12 mouse cellular contexts compared by ENCODE assay signal in the genomic region with DNA sequence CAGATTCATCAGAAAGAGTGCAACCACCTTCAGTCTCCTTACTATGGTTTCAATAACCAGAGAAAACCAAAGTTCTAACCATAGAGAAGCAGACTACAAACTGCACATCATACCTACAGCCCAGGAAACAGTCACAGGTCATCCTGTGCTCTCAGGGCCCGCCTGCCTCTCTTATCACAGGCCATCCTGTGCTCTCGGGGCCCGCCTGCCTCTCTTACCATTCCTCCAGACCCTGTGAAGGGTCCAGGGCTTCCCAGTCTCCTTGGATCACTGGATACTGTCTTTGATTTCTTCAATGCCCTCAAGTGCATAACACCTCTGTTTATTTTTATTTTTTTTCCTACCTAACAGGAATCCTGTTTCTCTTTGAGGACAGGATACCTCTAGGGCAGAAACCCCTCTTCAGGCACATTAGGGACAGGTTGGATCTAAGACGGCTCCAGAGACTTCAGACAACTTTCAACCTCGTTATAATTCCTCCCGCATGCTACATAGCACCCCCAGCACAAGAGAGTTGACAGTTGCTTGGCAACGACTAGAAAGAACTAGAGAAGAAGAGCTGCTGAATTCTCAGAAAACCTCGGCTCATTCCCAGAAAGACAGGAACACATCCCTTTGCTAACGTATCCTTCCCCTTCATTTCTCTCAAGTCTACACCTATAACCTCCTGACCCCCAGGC.
DNase-seq lines count a peak whose midpoint lies in the region; ATAC-seq and TF ChIP-seq lines count a peak whose summit lies in the region.
"Had no signal": no experiment of that assay in that cellular context is flagged by ENCODE, and none has a peak within 500 bp of the region (broad histone marks: within the 10 kb centered on the region; RNA-seq: fewer than 3 reads in every experiment).

No protein-coding gene starts in this region.

- H3K27ac ChIP-seq in lung, postnatal 0 days (ENCODE audit: low read length) = no peak overlapping the region
- peak overlapping the region; percentile 3; the same call in 1 of the 2 replicates for H3K27ac ChIP-seq in left cerebral cortex, adult 2 months
- no peak overlapping the region for H3K27ac ChIP-seq in liver, postnatal 0 days (ENCODE audit: low read depth)
- H3K27ac ChIP-seq: embryonic facial prominence, embryonic 12.5 days; lung, embryonic 15.5 days had no signal

- H3K4me2 ChIP-seq in lung, postnatal 0 days (replicated peaks; ENCODE audit: low read depth, low read length) = no peak overlapping the region
- no peak overlapping the region for H3K4me2 ChIP-seq in liver, postnatal 0 days (ENCODE audit: low read depth, low read length)
- H3K4me2 ChIP-seq: embryonic facial prominence, embryonic 12.5 days; lung, embryonic 15.5 days had no signal

- TF ChIP-seq POLR2A in lung, adult 2 months (IDR thresholded peaks at IDR 0.05; ENCODE audit: borderline replicate concordance, extremely low read depth, low read depth, low read length) = no peak

- ATAC-seq in lung, postnatal 0 days = no peak
- ATAC-seq in frontal cortex, adult (ENCODE audit: low TSS enrichment) = peak; percentile 79; the same call in 1 of the 2 replicates
- no peak for ATAC-seq in liver, postnatal 0 days
- ATAC-seq: intestine, embryonic 16.5 days had no signal

- no peaks in the 10 kb centered on the region for H3K27me3 ChIP-seq in lung, postnatal 0 days (replicated peaks; ENCODE audit: insufficient read depth, low read length)
- H3K27me3 ChIP-seq in liver, postnatal 0 days (ENCODE audit: insufficient read depth, low read length) = no peaks in the 10 kb centered on the region
- H3K27me3 ChIP-seq: embryonic facial prominence, embryonic 12.5 days; lung, embryonic 15.5 days had no signal

- TF ChIP-seq CTCF in lung, postnatal 0 days (IDR thresholded peaks at IDR 0.05) = no peak
- TF ChIP-seq CTCF in lung, adult 2 months (IDR thresholded peaks at IDR 0.05; ENCODE audit: insufficient read depth, low read length) = no peak
- TF ChIP-seq CTCF in left cerebral cortex, adult 2 months (IDR thresholded peaks at IDR 0.05) = no peak
- no peak for TF ChIP-seq CTCF in liver, postnatal 0 days (IDR thresholded peaks at IDR 0.05; ENCODE audit: low read depth)

- no peak for TF ChIP-seq EP300 in lung, postnatal 0 days (IDR thresholded peaks at IDR 0.05)
- TF ChIP-seq EP300 in liver, postnatal 0 days (IDR thresholded peaks at IDR 0.05; ENCODE audit: low read depth) = no peak

- H3K36me3 ChIP-seq in lung, postnatal 0 days (ENCODE audit: insufficient read depth, low read length) = no peaks in the 10 kb centered on the region
- H3K36me3 ChIP-seq in liver, postnatal 0 days (replicated peaks; ENCODE audit: insufficient read depth, low read length) = no peaks in the 10 kb centered on the region
- H3K36me3 ChIP-seq: embryonic facial prominence, embryonic 12.5 days; lung, embryonic 15.5 days had no signal

- no peak overlapping the region for H3K4me3 ChIP-seq in lung, postnatal 0 days (ENCODE audit: low read depth, low read length)
- no peak overlapping the region for H3K4me3 ChIP-seq in lung, adult 2 months (replicated peaks; ENCODE audit: extremely low read depth, low read depth, low read length)
- no peak overlapping the region for H3K4me3 ChIP-seq in left cerebral cortex, adult 2 months
- H3K4me3 ChIP-seq in liver, postnatal 0 days (ENCODE audit: low read depth, low read length) = no peak overlapping the region
- H3K4me3 ChIP-seq: embryonic facial prominence, embryonic 12.5 days; lung, embryonic 15.5 days had no signal

- H3K9me3 ChIP-seq in lung, postnatal 0 days (ENCODE audit: low read length) = no peaks in the 10 kb centered on the region
- H3K9me3 ChIP-seq in liver, postnatal 0 days (ENCODE audit: low read length) = no peaks in the 10 kb centered on the region
- H3K9me3 ChIP-seq: embryonic facial prominence, embryonic 12.5 days; lung, embryonic 15.5 days had no signal

- intact Hi-C loops in left cerebral cortex, adult 2 months (cut with DNase I) = no loop called here

- peak; percentile 57 for DNase-seq in lung, postnatal 0 days (ENCODE audit: low spot score)
- DNase-seq in lung, adult 2 months = no peak
- DNase-seq in left cerebral cortex, adult 2 months (ENCODE audit: extremely low spot score in 1 of 2, low spot score in 2 of 2) = peak in 1 of 2 experiments; percentile 13
- peak; percentile 6 for DNase-seq in right cerebral cortex, postnatal 4 days
- DNase-seq in liver, postnatal 0 days = no peak
- DNase-seq in spleen, postnatal 36 days (ENCODE audit: low spot score in 2 of 2) = no peak
- DNase-seq: adrenal gland, postnatal 36 days; gastrocnemius, postnatal 14 days had no signal

- WGBS in lung, postnatal 0 days = 27% methylated on average over 9 of the region's 9 CpGs
- 45% methylated on average over 9 of the region's 9 CpGs for WGBS in lung, adult 2 months
- 59% methylated on average over 9 of the region's 9 CpGs for WGBS in liver, postnatal 0 days (ENCODE audit: insufficient replicate concordance)

- H3K9ac ChIP-seq in lung, postnatal 0 days (replicated peaks; ENCODE audit: low read depth) = no peak overlapping the region
- H3K9ac ChIP-seq in liver, postnatal 0 days (replicated peaks) = no peak overlapping the region
- H3K9ac ChIP-seq: embryonic facial prominence, embryonic 12.5 days; lung, embryonic 15.5 days had no signal

- H3K4me1 ChIP-seq in lung, postnatal 0 days (ENCODE audit: insufficient read depth, low read depth, low read length) = no peaks in the 10 kb centered on the region
- H3K4me1 ChIP-seq in lung, adult 2 months (ENCODE audit: control insufficient read depth, insufficient read depth, low read length) = no peaks in the 10 kb centered on the region
- no peaks in the 10 kb centered on the region for H3K4me1 ChIP-seq in liver, postnatal 0 days (ENCODE audit: insufficient read depth)
- H3K4me1 ChIP-seq: lung, embryonic 15.5 days had no signal

Comparison
In these comparisons a context has a peak if more than half of its experiments do, and no peak if none do; other contexts are left out.
1. DNase-seq: peak in lung, postnatal 0 days (single experiment) and right cerebral cortex, postnatal 4 days (single experiment); none in lung, adult 2 months (single experiment), liver, postnatal 0 days (single experiment) and spleen, postnatal 36 days (0 of 2).